Mouse (Mus musculus) myocyte (in vitro differentiated cells): ENCODE results near the gene Ssrp1. TPM values are rescaled to one million over a fixed set of nuclear protein-coding genes. Genes with fewer than 3 reads are reported as not detected.

Source experiments
- H3K27me3 ChIP-seq: one replicate; pipeline ENCODE4 v1.6.1; 2011; ENCODE audit not compliant: control insufficient read depth, insufficient read depth, insufficient read length
- H3K36me3 ChIP-seq: one replicate; pipeline ENCODE4 v1.6.1; 2011; ENCODE audit not compliant: control insufficient read depth, insufficient read depth
- H3K4me2 ChIP-seq: one replicate; pipeline ENCODE4 v1.6.1; 2011; ENCODE audit warnings: low read depth, control low read depth
- H3K4me3 ChIP-seq: one replicate; pipeline ENCODE4 v1.5.1; 2011; ENCODE audit warnings: mild to moderate bottlenecking, control low read depth, moderate library complexity
- H3K79me2 ChIP-seq: one replicate; pipeline ENCODE4 v1.6.1; 2011; ENCODE audit not compliant: control insufficient read depth, insufficient read depth
- H3ac ChIP-seq: one replicate; pipeline ENCODE4 v1.6.1; 2011; ENCODE audit not compliant: control insufficient read depth, insufficient read length
- CEBPB ChIP-seq: IDR thresholded peaks from 2 replicates; pipeline ENCODE4 v1.6.1; 2011; ENCODE audit warnings: mild to moderate bottlenecking, moderate library complexity; ENCODE audit not compliant: poor library complexity, insufficient read depth, severe bottlenecking
- E2F4 ChIP-seq: IDR thresholded peaks from one replicate; pipeline ENCODE4 v1.6.1; 2011; ENCODE audit warnings: mild to moderate bottlenecking, control low read depth, moderate library complexity; ENCODE audit not compliant: insufficient read depth
- MAX ChIP-seq: IDR thresholded peaks from one replicate; pipeline ENCODE4 v1.6.1; 2011; ENCODE audit warnings: low read depth, mild to moderate bottlenecking, control low read depth
- MYOD1 ChIP-seq, 3 experiments: IDR thresholded peaks; one replicate each; pipeline ENCODE4 v1.6.1; 2011; ENCODE audit warnings: control low read depth in 2 of 3, low read depth in 2 of 3, mild to moderate bottlenecking in 2 of 3, moderate library complexity in 1 of 3; ENCODE audit not compliant: insufficient read length in 2 of 3, control insufficient read depth in 1 of 3
- MYOG ChIP-seq, 3 experiments: IDR thresholded peaks; one replicate each; pipeline ENCODE4 v1.6.1; 2011; ENCODE audit warnings: control low read depth in 2 of 3, low read depth in 2 of 3, mild to moderate bottlenecking in 2 of 3; ENCODE audit not compliant: insufficient read length in 2 of 3, control insufficient read depth in 1 of 3, insufficient read depth in 1 of 3
- POLR2A ChIP-seq: IDR thresholded peaks from one replicate; pipeline ENCODE4 v1.6.1; 2011; ENCODE audit warnings: low read depth, mild to moderate bottlenecking, control low read depth, moderate library complexity; ENCODE audit not compliant: insufficient read length
- POLR2AphosphoS2 ChIP-seq: IDR thresholded peaks from one replicate; pipeline ENCODE4 v1.6.1; 2011; ENCODE audit warnings: low read depth, control low read depth; ENCODE audit not compliant: insufficient read length
- REST ChIP-seq: IDR thresholded peaks from one replicate; pipeline ENCODE4 v1.6.1; 2011; ENCODE audit warnings: mild to moderate bottlenecking, control low read depth, moderate library complexity; ENCODE audit not compliant: insufficient read depth, insufficient read length
- SRF ChIP-seq: IDR thresholded peaks from one replicate; pipeline ENCODE4 v1.6.1; 2011; ENCODE audit warnings: low read depth; ENCODE audit not compliant: control insufficient read depth, insufficient read length
- TCF12 ChIP-seq: IDR thresholded peaks from one replicate; pipeline ENCODE4 v1.6.1; 2011; ENCODE audit warnings: mild to moderate bottlenecking, control low read depth; ENCODE audit not compliant: poor library complexity, insufficient read depth, severe bottlenecking
- TCF3 ChIP-seq: IDR thresholded peaks from one replicate; pipeline ENCODE4 v1.6.1; 2011; ENCODE audit warnings: low read depth, control low read depth; ENCODE audit not compliant: insufficient read length
- USF1 ChIP-seq: IDR thresholded peaks from one replicate; pipeline ENCODE4 v1.6.1; 2011; ENCODE audit warnings: low read depth, mild to moderate bottlenecking, control low read depth, moderate library complexity
- polyA plus RNA-seq: library from polyadenylated mRNA; unstranded; fragments of >200 nt; fragmentation: generic; extraction: Trizol; gene quantifications from one replicate; pipeline ENCODE4 v1.2.1, GENCODE M21; 2012; ENCODE audit warnings: missing spikeins

Gene Ssrp1
- polyA plus RNA-seq, 1 experiment, result 123 TPM

GRCm38 (mm10) chr2:85050746-85051145, 13.7 kb downstream of the Ssrp1 start:
- Histone ChIP-seq H3K27me3 (no peaks in the 10 kb centered on the region), H3ac (peak overlapping the region; percentile 20), H3K36me3 (peaks cover 39% of the 10 kb centered on the region), H3K4me3 (peak overlapping the region; percentile 77), H3K4me2 (peak overlapping the region; percentile 89), H3K79me2 (peaks cover 55% of the 10 kb centered on the region)
- TF ChIP-seq POLR2A (peak; percentile 16), POLR2AphosphoS2 (no peak)

GRCm38 (mm10) chr2:85053192-85053816, 16.3 kb downstream of the Ssrp1 start:
- Histone ChIP-seq H3K79me2 (peaks cover 55% of the 10 kb centered on the region), H3K4me2 (peak overlapping the region; percentile 89), H3K27me3 (no peaks in the 10 kb centered on the region), H3K4me3 (no peak overlapping the region), H3ac (no peak overlapping the region), H3K36me3 (peaks cover 43% of the 10 kb centered on the region)
- TF ChIP-seq POLR2AphosphoS2 (peak; percentile 33), POLR2A (peak; percentile 29), MYOG (IDR thresholded peaks at IDR 0.05; ENCODE audit: control insufficient read depth in 1 of 3, insufficient read depth in 1 of 3, insufficient read length in 2 of 3, low read depth in 2 of 3) (peak in 1 of 3 experiments; percentile 52), REST (no peak), MYOD1 (IDR thresholded peaks at IDR 0.05; ENCODE audit: control insufficient read depth in 1 of 3, insufficient read length in 2 of 3, low read depth in 2 of 3) (peak in 1 of 3 experiments; percentile 9)

GRCm38 (mm10) chr2:85056711-85057110, 19.7 kb downstream of the Ssrp1 start:
- no peak for TF ChIP-seq E2F4
- TF ChIP-seq SRF, result no peak
- TF ChIP-seq TCF3, result no peak
- TF ChIP-seq POLR2AphosphoS2, result no peak
- no peak for TF ChIP-seq CEBPB
- no peak for TF ChIP-seq MAX
- TF ChIP-seq POLR2A, result no peak
- peaks cover 54% of the 10 kb centered on the region for H3K36me3 ChIP-seq
- H3ac ChIP-seq, result no peak overlapping the region
- no peak overlapping the region for H3K4me3 ChIP-seq
- H3K79me2 ChIP-seq, result peaks cover 38% of the 10 kb centered on the region
- H3K4me2 ChIP-seq, result no peak overlapping the region
- H3K27me3 ChIP-seq, result no peaks in the 10 kb centered on the region

- peaks cover 37% of the 10 kb centered on the region for H3K79me2 ChIP-seq
- H3K36me3 ChIP-seq, result peaks cover 61% of the 10 kb centered on the region
- TF ChIP-seq MAX, result no peak
- no peak for TF ChIP-seq SRF
- no peak for TF ChIP-seq MYOD1 (IDR thresholded peaks at IDR 0.05; ENCODE audit: control insufficient read depth in 1 of 3, insufficient read length in 2 of 3, low read depth in 2 of 3)
- no peak for TF ChIP-seq CEBPB
- TF ChIP-seq TCF3, result no peak
- no peak for TF ChIP-seq POLR2A
- no peak for TF ChIP-seq MYOG (IDR thresholded peaks at IDR 0.05; ENCODE audit: control insufficient read depth in 1 of 3, insufficient read depth in 1 of 3, insufficient read length in 2 of 3, low read depth in 2 of 3)
- no peak for TF ChIP-seq TCF12
- no peak for TF ChIP-seq REST
- TF ChIP-seq POLR2AphosphoS2, result no peak
- H3K4me2 ChIP-seq, result peak overlapping the region; percentile 85
- H3ac ChIP-seq, result no peak overlapping the region
- peak overlapping the region; percentile 28 for H3K4me3 ChIP-seq
- no peaks in the 10 kb centered on the region for H3K27me3 ChIP-seq
Observed at GRCm38 (mm10) chr2:85059677-85060076, 22.6 kb downstream of the Ssrp1 start.

- Histone ChIP-seq H3K4me2 (peak overlapping the region; percentile 85), H3K36me3 (peaks cover 61% of the 10 kb centered on the region), H3K27me3 (no peaks in the 10 kb centered on the region), H3ac (peak overlapping the region; percentile 35), H3K4me3 (peak overlapping the region; percentile 28), H3K79me2 (peaks cover 40% of the 10 kb centered on the region)
- TF ChIP-seq USF1, result no peak
- TF ChIP-seq POLR2A, result peak; percentile 51
- TF ChIP-seq POLR2AphosphoS2, result peak; percentile 84
Observed at GRCm38 (mm10) chr2:85060591-85061060, 23.6 kb downstream of the Ssrp1 start.
